Mouse (Mus musculus) erythroblast, embryonic 14.5 days (primary cell): ENCODE measurements at regions not wholly inside any gene's neighbourhood (a gene's known extent, or its start where the extent isn't known, plus 50 kb on each side); places are given as distances from the start of the nearest gene placed in this dataset.

ENCODE experiments used
- H3K27me3 ChIP-seq: 2 replicates; pipeline ENCODE4 v1.6.1; 2012; ENCODE audit warnings: inconsistent platforms; ENCODE audit not compliant: control insufficient read depth
- H3K36me3 ChIP-seq: 2 replicates; pipeline ENCODE4 v1.6.1; 2012; ENCODE audit warnings: mild to moderate bottlenecking, inconsistent platforms; ENCODE audit not compliant: control insufficient read depth
- H3K4me1 ChIP-seq: 2 replicates; pipeline ENCODE4 v1.6.1; 2012; ENCODE audit warnings: inconsistent platforms; ENCODE audit not compliant: control insufficient read depth
- H3K4me3 ChIP-seq: replicated peaks from 2 replicates; pipeline ENCODE3; 2012; ENCODE audit warnings: moderate library complexity, mild to moderate bottlenecking, inconsistent platforms
- H3K9me3 ChIP-seq: 2 replicates; pipeline ENCODE4 v1.6.1; 2012; ENCODE audit warnings: low read length, inconsistent platforms, mixed read lengths; ENCODE audit not compliant: control insufficient read depth
- GATA1 ChIP-seq: IDR thresholded peaks from 2 replicates; pipeline ENCODE4 v1.6.1; 2012; ENCODE audit warnings: low read length, inconsistent platforms, mixed read lengths
- TAL1 ChIP-seq: IDR thresholded peaks from 3 replicates; pipeline ENCODE4 v1.6.1; 2012; ENCODE audit warnings: low read length, inconsistent platforms, mixed read lengths

DNA sequence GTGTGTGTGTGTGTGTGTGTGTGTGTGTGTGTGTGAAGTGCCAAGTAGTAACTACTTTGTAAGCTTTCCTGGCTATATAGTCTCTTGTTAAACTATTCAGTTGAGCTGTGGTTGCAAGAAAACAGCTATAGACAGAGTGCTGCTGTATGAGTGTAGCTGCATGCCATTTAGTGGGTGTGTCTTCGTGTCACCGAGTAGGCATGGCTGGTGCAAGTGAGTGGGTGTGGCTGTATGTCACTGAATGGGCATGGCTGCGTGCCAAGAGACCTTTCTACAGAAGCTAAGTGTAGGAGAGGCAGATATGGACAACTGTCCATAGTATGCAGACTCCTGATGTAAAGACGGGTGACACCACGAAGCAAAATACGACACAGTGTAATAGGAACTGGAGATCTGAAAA, 126.4 kb upstream of the 4933415F23Rik start:
- H3K4me3 ChIP-seq: no peak overlapping the region
- H3K4me1 ChIP-seq: peaks cover 2% of the 10 kb centered on the region
- no peaks in the 10 kb centered on the region for H3K27me3 ChIP-seq
- H3K9me3 ChIP-seq: no peaks in the 10 kb centered on the region
- TF ChIP-seq TAL1: no peak
- TF ChIP-seq GATA1: no peak
- H3K36me3 ChIP-seq: no peaks in the 10 kb centered on the region

DNA sequence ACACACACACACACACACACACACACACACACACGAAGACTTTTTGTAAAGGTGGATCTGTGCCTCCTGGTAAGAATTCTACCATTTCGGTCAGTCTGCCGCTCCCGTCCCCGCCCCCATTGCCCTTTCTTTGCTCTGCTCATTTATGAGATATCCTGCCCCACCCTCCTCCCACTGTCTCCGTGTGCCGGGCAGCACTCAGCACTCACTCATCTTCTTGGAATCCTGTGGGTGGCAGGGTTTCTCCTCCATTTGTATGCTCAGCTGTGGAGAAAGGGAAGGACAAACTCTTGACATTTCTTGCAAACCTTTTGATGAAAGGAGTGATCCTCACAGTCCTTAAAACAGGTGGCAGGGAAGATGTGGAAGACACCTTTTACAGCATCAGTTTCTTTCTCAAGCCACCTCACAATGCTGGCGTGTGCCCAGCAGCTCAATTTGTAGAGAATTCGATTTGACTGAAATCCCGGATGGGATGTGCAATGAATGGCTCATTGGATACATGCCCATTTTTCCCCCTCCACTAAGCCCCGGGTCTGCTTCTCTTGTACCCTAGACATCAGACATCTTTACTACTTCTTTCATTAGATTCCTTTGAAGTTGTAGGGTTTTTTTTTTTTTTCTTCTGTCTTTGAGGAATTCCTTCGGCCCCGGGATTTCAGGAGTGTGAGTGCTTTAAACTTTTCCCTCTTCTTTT, 112.6 kb upstream of the 4933415F23Rik start:
- H3K36me3 ChIP-seq: no peaks in the 10 kb centered on the region
- TF ChIP-seq GATA1: no peak
- no peak for TF ChIP-seq TAL1

GRCm38 (mm10) chr1:23207843-23208242, 105.8 kb upstream of the 4933415F23Rik start:
- Histone ChIP-seq H3K27me3 (no peaks in the 10 kb centered on the region), H3K9me3 (no peaks in the 10 kb centered on the region), H3K4me3 (no peak overlapping the region), H3K4me1 (no peaks in the 10 kb centered on the region), H3K36me3 (no peaks in the 10 kb centered on the region)
- TF ChIP-seq GATA1 (no peak), TAL1 (no peak)

More for the DNA sequence above, 112.6 kb upstream of the 4933415F23Rik start:
- peaks cover 3% of the 10 kb centered on the region for H3K9me3 ChIP-seq
- no peaks in the 10 kb centered on the region for H3K27me3 ChIP-seq
- no peaks in the 10 kb centered on the region for H3K4me1 ChIP-seq
- no peak overlapping the region for H3K4me3 ChIP-seq

DNA sequence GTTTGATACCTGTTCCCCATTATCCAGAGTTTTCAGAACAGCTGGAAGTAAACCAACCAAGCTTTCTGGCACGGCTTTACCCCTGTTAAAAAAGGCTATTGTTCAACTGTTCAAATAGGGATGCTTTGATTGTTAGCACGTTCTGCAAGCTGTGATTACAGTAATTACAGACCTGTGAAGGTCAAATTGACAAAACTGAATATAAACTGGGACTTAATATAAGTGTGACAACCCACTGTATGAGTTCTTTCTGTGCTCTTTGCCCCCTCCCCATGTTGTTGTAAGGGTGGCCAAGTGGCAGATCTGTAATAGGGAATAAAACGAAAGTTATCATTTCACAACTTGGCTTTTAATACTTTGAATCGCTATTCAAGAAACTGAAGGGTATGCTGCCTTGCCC, 105.0 kb upstream of the 4933415F23Rik start:
- H3K9me3 ChIP-seq: no peaks in the 10 kb centered on the region
- no peaks in the 10 kb centered on the region for H3K36me3 ChIP-seq
- no peak for TF ChIP-seq GATA1
- no peak for TF ChIP-seq TAL1
- H3K4me1 ChIP-seq: no peaks in the 10 kb centered on the region
- no peaks in the 10 kb centered on the region for H3K27me3 ChIP-seq
- no peak overlapping the region for H3K4me3 ChIP-seq

GRCm38 (mm10) chr1:23202511-23203435, 100.7 kb upstream of the 4933415F23Rik start:
- H3K4me1 ChIP-seq: no peaks in the 10 kb centered on the region
- TF ChIP-seq GATA1 (no peak), TAL1 (no peak)

DNA sequence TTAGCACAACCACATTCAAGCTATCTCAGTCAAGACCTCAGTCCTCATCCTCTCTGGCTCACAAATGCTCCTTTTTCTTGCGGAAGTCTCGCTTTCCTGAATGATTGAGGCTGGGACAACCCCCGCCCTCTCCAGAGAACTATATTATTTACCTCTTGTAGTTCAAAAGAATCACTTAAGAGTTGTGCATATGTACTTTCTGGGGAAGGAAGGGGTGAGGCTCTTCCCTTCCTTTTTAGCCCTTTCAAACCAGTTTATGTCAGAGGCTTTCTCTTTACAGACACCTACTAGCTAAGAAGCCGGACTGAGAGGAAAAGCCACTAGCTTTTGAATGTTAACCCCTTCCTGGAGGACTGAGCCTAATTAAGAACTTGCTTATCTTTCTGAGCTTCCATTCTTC, 98.4 kb upstream of the 4933415F23Rik start:
- Histone ChIP-seq H3K27me3 (no peaks in the 10 kb centered on the region), H3K4me1 (no peaks in the 10 kb centered on the region), H3K9me3 (no peaks in the 10 kb centered on the region), H3K36me3 (no peaks in the 10 kb centered on the region), H3K4me3 (no peak overlapping the region)
- TF ChIP-seq TAL1 (no peak), GATA1 (no peak)

More at GRCm38 (mm10) chr1:23202511-23203435, 100.7 kb upstream of the 4933415F23Rik start:
- no peak overlapping the region for H3K4me3 ChIP-seq
- no peaks in the 10 kb centered on the region for H3K27me3 ChIP-seq
- no peaks in the 10 kb centered on the region for H3K36me3 ChIP-seq
- no peaks in the 10 kb centered on the region for H3K9me3 ChIP-seq

GRCm38 (mm10) chr1:23190316-23191005, 88.4 kb upstream of the 4933415F23Rik start:
- no peaks in the 10 kb centered on the region for H3K27me3 ChIP-seq
- H3K4me3 ChIP-seq: no peak overlapping the region
- H3K36me3 ChIP-seq: no peaks in the 10 kb centered on the region
- H3K9me3 ChIP-seq: no peaks in the 10 kb centered on the region
- H3K4me1 ChIP-seq: no peaks in the 10 kb centered on the region
- TF ChIP-seq GATA1 (no peak), TAL1 (no peak)

DNA sequence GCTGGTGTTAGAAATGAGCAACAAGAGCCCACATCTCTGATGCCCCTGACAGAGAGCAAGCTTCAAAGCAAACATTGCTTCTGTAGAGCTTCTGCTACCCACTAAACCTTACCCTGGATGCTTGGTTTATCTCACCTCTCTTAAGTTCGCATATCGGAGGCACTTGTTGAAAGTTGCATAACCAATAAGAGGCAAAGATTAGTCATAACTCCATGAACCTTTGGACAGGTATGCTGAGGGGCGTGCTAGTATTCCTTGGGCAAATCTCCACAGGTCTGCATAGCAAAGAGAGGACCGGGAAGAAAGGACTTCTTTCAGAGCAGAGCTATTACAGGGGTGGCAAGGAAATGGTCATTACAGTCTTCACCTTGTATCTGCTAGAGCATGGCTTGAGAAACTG, 87.7 kb upstream of the 4933415F23Rik start:
- Histone ChIP-seq H3K27me3 (no peaks in the 10 kb centered on the region), H3K4me3 (no peak overlapping the region), H3K36me3 (no peaks in the 10 kb centered on the region), H3K4me1 (no peaks in the 10 kb centered on the region), H3K9me3 (no peaks in the 10 kb centered on the region)
- TF ChIP-seq GATA1 (no peak), TAL1 (no peak)

- H3K27me3 ChIP-seq: no peaks in the 10 kb centered on the region
- no peaks in the 10 kb centered on the region for H3K9me3 ChIP-seq
- no peaks in the 10 kb centered on the region for H3K36me3 ChIP-seq
- TF ChIP-seq TAL1 (no peak), GATA1 (no peak)
- H3K4me1 ChIP-seq: no peaks in the 10 kb centered on the region
- H3K4me3 ChIP-seq: no peak overlapping the region
Observed at GRCm38 (mm10) chr1:23188216-23188615, 86.2 kb upstream of the 4933415F23Rik start.
